Mouse (Mus musculus) olfactory bulb, adult 2 months (tissue): Measurements from ENCODE around the gene Pepd.

Experiments used
- CTCF ChIP-seq: fragments of 200-500 bp; IDR thresholded peaks from 2 replicates; pipeline ENCODE4 v1.5.1; 2012; ENCODE audit warnings: low read depth, mild to moderate bottlenecking, low read length, moderate library complexity; ENCODE audit not compliant: insufficient read depth
- POLR2A ChIP-seq: fragments of 200-500 bp; IDR thresholded peaks from 2 replicates; pipeline ENCODE4 v1.6.1; 2012; ENCODE audit warnings: mild to moderate bottlenecking, low read depth, low read length, moderate library complexity; ENCODE audit not compliant: insufficient read depth

GRCm38 (mm10) chr7:34929614-34930262, 17.6 kb downstream of the Pepd start:
- TF ChIP-seq CTCF (no peak), POLR2A (no peak)
